Mouse (Mus musculus) hindbrain, embryonic 16.5 days (tissue): ENCODE measurements around the gene Tnf. TPM values are rescaled to one million over a fixed set of nuclear protein-coding genes. Genes with fewer than 3 reads are reported as not detected.

Experiments
- ATAC-seq: fragments of 200-750 bp; cut with Nextera tagmentation; 2 replicates; pipeline ENCODE4 v1.8.0; 2017; ENCODE audit warnings: moderate TSS enrichment, moderate library complexity
- H3K27ac ChIP-seq: fragments of 300-500 bp; sonication (generic); 2 replicates; pipeline ENCODE4 v1.5.1; 2014; ENCODE audit warnings: low read depth, mild to moderate bottlenecking, control low read depth, low read length, moderate library complexity
- H3K27me3 ChIP-seq: fragments of 300-500 bp; sonication (generic); replicated peaks from 2 replicates; pipeline ENCODE4 v1.6.1; 2014; ENCODE audit warnings: low read length; ENCODE audit not compliant: control insufficient read depth, insufficient read depth
- H3K36me3 ChIP-seq: fragments of 300-500 bp; sonication (generic); 2 replicates; pipeline ENCODE4 v1.6.1; 2014; ENCODE audit warnings: mild to moderate bottlenecking, low read length, moderate library complexity, mixed read lengths; ENCODE audit not compliant: control insufficient read depth, insufficient read depth
- H3K4me1 ChIP-seq: fragments of 300-500 bp; sonication (generic); 2 replicates; pipeline ENCODE4 v1.6.1; 2014; ENCODE audit warnings: low read depth, low read length; ENCODE audit not compliant: control insufficient read depth, insufficient read depth
- H3K4me2 ChIP-seq: fragments of 300-500 bp; sonication (generic); 2 replicates; pipeline ENCODE4 v1.6.1; 2014; ENCODE audit warnings: mild to moderate bottlenecking, low read length, control low read depth, moderate library complexity
- H3K4me3 ChIP-seq: fragments of 300-500 bp; sonication (generic); 2 replicates; pipeline ENCODE4 v1.5.1; 2014; ENCODE audit warnings: mild to moderate bottlenecking, low read length, control low read depth, moderate library complexity
- H3K9ac ChIP-seq: fragments of 300-500 bp; sonication (generic); 2 replicates; pipeline ENCODE4 v1.6.1; 2014; ENCODE audit warnings: low read depth, mild to moderate bottlenecking, control low read depth, low read length, moderate library complexity
- H3K9me3 ChIP-seq: fragments of 300-500 bp; sonication (generic); 2 replicates; pipeline ENCODE4 v1.6.1; 2014; ENCODE audit warnings: mild to moderate bottlenecking, low read length, moderate library complexity; ENCODE audit not compliant: control insufficient read depth
- WGBS: fragments of 180-500 bp; shearing (Covaris S2); extraction: QIAGEN DNeasy Blood & Tissue Kit; methylation state at CpG from one replicate; pipeline ENCODE4 v1.1.7; 2014; 5-methylcytosine and 5-hydroxymethylcytosine counted together
- microRNA-seq: library from miRNA; unstranded; fragments of <30 nt; microRNA quantifications from one replicate; pipeline ENCODE4, GENCODE M21; 2017
- polyA plus RNA-seq: library from polyadenylated mRNA; unstranded; fragments of >200 nt; fragmentation: Nextera tagmentation; extraction: Ambion mirVana; gene quantifications from 2 replicates; pipeline ENCODE4 v1.2.1, GENCODE M21; 2015

The Tnf gene
- polyA plus RNA-seq, 1 experiment from 2014 or later: not detected

GRCm38 (mm10) chr17:35156461-35157200 is 45.2 kb downstream of the Tnf start:
- WGBS: 93% methylated on average over 33 of the region's 33 CpGs
- Histone ChIP-seq H3K4me3 (no peak overlapping the region), H3K9me3 (no peaks in the 10 kb centered on the region), H3K27ac (no peak overlapping the region), H3K4me2 (no peak overlapping the region), H3K9ac (no peak overlapping the region), H3K4me1 (peaks cover under 1% of the 10 kb centered on the region; the same call in 1 of the 2 replicates), H3K27me3 (no peaks in the 10 kb centered on the region), H3K36me3 (peaks cover 97% of the 10 kb centered on the region)
- no peak for ATAC-seq

GRCm38 (mm10) chr17:35155451-35155850 is 46.4 kb downstream of the Tnf start:
- no peak for ATAC-seq
- Histone ChIP-seq H3K27ac (no peak overlapping the region), H3K9me3 (no peaks in the 10 kb centered on the region), H3K27me3 (no peaks in the 10 kb centered on the region), H3K4me2 (no peak overlapping the region), H3K4me3 (no peak overlapping the region), H3K9ac (no peak overlapping the region), H3K36me3 (peaks cover 94% of the 10 kb centered on the region), H3K4me1 (no peaks in the 10 kb centered on the region)
- WGBS: 89% methylated on average over 12 of the region's 12 CpGs

- H3K4me2 ChIP-seq: no peak overlapping the region
- H3K9me3 ChIP-seq: no peaks in the 10 kb centered on the region
- no peaks in the 10 kb centered on the region for H3K27me3 ChIP-seq
- no peak overlapping the region for H3K4me3 ChIP-seq
- no peak for ATAC-seq
- WGBS: 65% methylated on average over 7 of the region's 7 CpGs
- no peak overlapping the region for H3K27ac ChIP-seq
- H3K9ac ChIP-seq: no peak overlapping the region
- peaks cover 94% of the 10 kb centered on the region for H3K36me3 ChIP-seq
- H3K4me1 ChIP-seq: no peaks in the 10 kb centered on the region
Measured at GRCm38 (mm10) chr17:35154616-35155015, 47.2 kb downstream of the Tnf start.

- H3K27ac ChIP-seq: no peak overlapping the region
- WGBS: 88% methylated on average over 4 of the region's 4 CpGs
- no peak overlapping the region for H3K4me2 ChIP-seq
- no peak for ATAC-seq
- H3K9ac ChIP-seq: no peak overlapping the region
- H3K4me3 ChIP-seq: no peak overlapping the region
- no peaks in the 10 kb centered on the region for H3K9me3 ChIP-seq
- H3K4me1 ChIP-seq: no peaks in the 10 kb centered on the region
- H3K36me3 ChIP-seq: peaks cover 94% of the 10 kb centered on the region
- no peaks in the 10 kb centered on the region for H3K27me3 ChIP-seq
Measured at GRCm38 (mm10) chr17:35153931-35154330, 47.9 kb downstream of the Tnf start.

GRCm38 (mm10) chr17:35153077-35153476 is 48.7 kb downstream of the Tnf start:
- no peaks in the 10 kb centered on the region for H3K9me3 ChIP-seq
- H3K36me3 ChIP-seq: peaks cover 92% of the 10 kb centered on the region
- H3K4me3 ChIP-seq: no peak overlapping the region
- no peak overlapping the region for H3K9ac ChIP-seq
- H3K4me1 ChIP-seq: no peaks in the 10 kb centered on the region
- 92% methylated on average over 9 of the region's 9 CpGs for WGBS
- no peaks in the 10 kb centered on the region for H3K27me3 ChIP-seq
- no peak overlapping the region for H3K27ac ChIP-seq
- no peak for ATAC-seq
- H3K4me2 ChIP-seq: no peak overlapping the region

- no peaks in the 10 kb centered on the region for H3K9me3 ChIP-seq
- H3K9ac ChIP-seq: no peak overlapping the region
- H3K36me3 ChIP-seq: peaks cover 88% of the 10 kb centered on the region
- no peak overlapping the region for H3K4me2 ChIP-seq
- no peaks in the 10 kb centered on the region for H3K4me1 ChIP-seq
- 93% methylated on average over 4 of the region's 4 CpGs for WGBS
- no peaks in the 10 kb centered on the region for H3K27me3 ChIP-seq
- no peak for ATAC-seq
- H3K4me3 ChIP-seq: no peak overlapping the region
- H3K27ac ChIP-seq: no peak overlapping the region
Measured at GRCm38 (mm10) chr17:35152121-35152520, 49.7 kb downstream of the Tnf start.

Small RNAs within 50 kb of the gene (microRNA-seq; reads per million reads assigned to microRNA genes)
- not detected for gene Mir6973a
- gene Mir6974: not detected
- gene Mir6975: 0.83 reads per million
- gene Mir8094: not detected

Other genes starting within 250 kb of the Tnf start
- gene Hspa1b, start 242.8 kb downstream of the Tnf start, polyA plus RNA-seq: 0.45 and 0.74 TPM in 2 replicates
- gene Gm20481, start 232.1 kb downstream of the Tnf start, polyA plus RNA-seq: not detected in 2 replicates
- gene Hspa1a, start 229.9 kb downstream of the Tnf start, polyA plus RNA-seq: 15.3 and 18.1 TPM in 2 replicates
- gene Hspa1l, start 229.3 kb downstream of the Tnf start, polyA plus RNA-seq: 1.4 and 1.6 TPM in 2 replicates
- 106 and 113 TPM in 2 replicates for gene Lsm2, start 220.1 kb downstream of the Tnf start, polyA plus RNA-seq
- gene Vars, start 201.0 kb downstream of the Tnf start, polyA plus RNA-seq: 50.7 and 61.7 TPM in 2 replicates
- gene Vwa7, start 185.4 kb downstream of the Tnf start, polyA plus RNA-seq: 0.08 and 0.19 TPM in 2 replicates
- gene Sapcd1, start 174.0 kb downstream of the Tnf start, polyA plus RNA-seq: 1.7 TPM in 2 replicates
- 1.8 and 2.5 TPM in 2 replicates for gene Msh5, start 155.3 kb downstream of the Tnf start, polyA plus RNA-seq
- gene Clic1, start 152.0 kb downstream of the Tnf start, polyA plus RNA-seq: 85.2 and 88.5 TPM in 2 replicates
- 338 and 363 TPM in 2 replicates for gene Ddah2, start 143.0 kb downstream of the Tnf start, polyA plus RNA-seq
- not detected in 2 replicates for gene Ly6g6c, start 136.6 kb downstream of the Tnf start, polyA plus RNA-seq
- gene Mpig6b, start 135.8 kb downstream of the Tnf start, polyA plus RNA-seq: 0.13 and 0.21 TPM in 2 replicates
- 0.16 and 0.34 TPM in 2 replicates for gene Ly6g6e, start 125.1 kb downstream of the Tnf start, polyA plus RNA-seq
- gene Ly6g6d, start 123.9 kb downstream of the Tnf start, polyA plus RNA-seq: 0.68 and 1.0 TPM in 2 replicates
- gene Ly6g6f, start 116.4 kb downstream of the Tnf start, polyA plus RNA-seq: 0.22 TPM in 1 of 2 replicates, not detected in the other
- gene Abhd16a, start 112.7 kb downstream of the Tnf start, polyA plus RNA-seq: 113 and 115 TPM in 2 replicates
- not detected in 2 replicates for gene Ly6g5c, start 93.7 kb downstream of the Tnf start, polyA plus RNA-seq
- gene Ly6g5b, start 86.6 kb downstream of the Tnf start, polyA plus RNA-seq: 0.93 and 1.5 TPM in 2 replicates
- 20.7 and 23.7 TPM in 2 replicates for gene Gpank1, start 80.6 kb downstream of the Tnf start, polyA plus RNA-seq
- 319 and 346 TPM in 2 replicates for gene Csnk2b, start 80.0 kb downstream of the Tnf start, polyA plus RNA-seq
- gene D17H6S53E, start 75.6 kb downstream of the Tnf start, polyA plus RNA-seq: 8.9 TPM in 2 replicates
- not detected in 2 replicates for gene Apom, start 70.0 kb downstream of the Tnf start, polyA plus RNA-seq
- gene Bag6, start 66.8 kb downstream of the Tnf start, polyA plus RNA-seq: 50.9 and 65.2 TPM in 2 replicates
- gene Prrc2a, start 37.1 kb downstream of the Tnf start, polyA plus RNA-seq: 138 and 153 TPM in 2 replicates
- gene Aif1, start 25.9 kb downstream of the Tnf start, polyA plus RNA-seq: 5.6 and 10.1 TPM in 2 replicates
- 4.8 and 7.3 TPM in 2 replicates for gene Lst1, start 13.6 kb downstream of the Tnf start, polyA plus RNA-seq
- 1.1 and 1.2 TPM in 2 replicates for gene Ltb, start 7.6 kb downstream of the Tnf start, polyA plus RNA-seq
- 0.37 and 0.80 TPM in 2 replicates for gene Lta, start 3.3 kb upstream of the Tnf start, polyA plus RNA-seq
- 0.34 and 0.45 TPM in 2 replicates for gene Gm16181, start 18.8 kb upstream of the Tnf start, polyA plus RNA-seq
- 140 and 151 TPM in 2 replicates for gene Atp6v1g2, start 31.7 kb upstream of the Tnf start, polyA plus RNA-seq
- gene Nfkbil1, start 33.8 kb upstream of the Tnf start, polyA plus RNA-seq: 9.8 and 10.1 TPM in 2 replicates
- 331 and 355 TPM in 2 replicates for gene Ddx39b, start 39.7 kb upstream of the Tnf start, polyA plus RNA-seq
- gene H2-D1, start 60.7 kb upstream of the Tnf start, polyA plus RNA-seq: 125 and 134 TPM in 2 replicates
- gene H2-Q1, start 118.4 kb upstream of the Tnf start, polyA plus RNA-seq: 0.64 and 0.67 TPM in 2 replicates
- gene H2-Q2, start 140.2 kb upstream of the Tnf start, polyA plus RNA-seq: 3.7 and 6.3 TPM in 2 replicates
- 0.89 TPM in 2 replicates for gene H2-Q4, start 177.6 kb upstream of the Tnf start, polyA plus RNA-seq
- 1.1 and 1.2 TPM in 2 replicates for gene H2-Q6, start 222.8 kb upstream of the Tnf start, polyA plus RNA-seq
- gene H2-Q7, start 237.1 kb upstream of the Tnf start, polyA plus RNA-seq: 4.3 and 4.8 TPM in 2 replicates